Mouse (Mus musculus) T-helper 2 cell (primary cell): ENCODE measurements around the gene Adcy7.

ENCODE experiments used
- in situ Hi-C: fragments of 300-600 bp; cut with MboI, MseI; formaldehyde crosslinking; loops from one replicate; pipeline ENCODE4 v1.15.1; 2025; ENCODE audit warnings: high pct_unique_total_duplicates

The Adcy7 gene

GRCm38 (mm10) chr8:88298733-88299103 is 26.5 kb downstream of the Adcy7 start:
- in situ Hi-C loops = loop anchor here (5.0 kb wide), 1 partner anchor 399 kb away; the partner anchor contains the start of gene Cyld

- in situ Hi-C loops = loop anchor here (5.0 kb wide), 1 partner anchor 397 kb away; the partner anchor contains the start of gene Cyld
Measured at GRCm38 (mm10) chr8:88299907-88300603, 27.9 kb downstream of the Adcy7 start.

- in situ Hi-C loops = no loop called here
Measured at GRCm38 (mm10) chr8:88301589-88302437, 29.6 kb downstream of the Adcy7 start.

GRCm38 (mm10) chr8:88305814-88306213 is 33.6 kb downstream of the Adcy7 start:
- in situ Hi-C loops = no loop called here

- in situ Hi-C loops = no loop called here
Measured at GRCm38 (mm10) chr8:88306511-88306910, 34.3 kb downstream of the Adcy7 start.

- in situ Hi-C loops = no loop called here
Measured at GRCm38 (mm10) chr8:88307736-88308135, 35.5 kb downstream of the Adcy7 start.

GRCm38 (mm10) chr8:88309274-88309873 is 37.2 kb downstream of the Adcy7 start:
- in situ Hi-C loops = no loop called here

GRCm38 (mm10) chr8:88309881-88310280 is 37.7 kb downstream of the Adcy7 start:
- in situ Hi-C loops = no loop called here

GRCm38 (mm10) chr8:88310286-88310685 is 38.1 kb downstream of the Adcy7 start:
- in situ Hi-C loops = no loop called here

- in situ Hi-C loops = no loop called here
Measured at GRCm38 (mm10) chr8:88312966-88313365, 40.8 kb downstream of the Adcy7 start.

GRCm38 (mm10) chr8:88313991-88314390 is 41.8 kb downstream of the Adcy7 start:
- in situ Hi-C loops = no loop called here

GRCm38 (mm10) chr8:88315302-88315701 is 43.1 kb downstream of the Adcy7 start:
- in situ Hi-C loops = no loop called here

GRCm38 (mm10) chr8:88316139-88316931 is 44.1 kb downstream of the Adcy7 start:
- in situ Hi-C loops = no loop called here

- in situ Hi-C loops = no loop called here
Measured at GRCm38 (mm10) chr8:88317341-88317740, 45.1 kb downstream of the Adcy7 start.

GRCm38 (mm10) chr8:88318151-88318550 is 45.9 kb downstream of the Adcy7 start:
- in situ Hi-C loops = no loop called here

GRCm38 (mm10) chr8:88320134-88320533 is 47.9 kb downstream of the Adcy7 start:
- in situ Hi-C loops = no loop called here

GRCm38 (mm10) chr8:88321387-88321786 is 49.2 kb downstream of the Adcy7 start:
- in situ Hi-C loops = no loop called here

- in situ Hi-C loops = no loop called here
Measured at GRCm38 (mm10) chr8:88323523-88323922, 51.3 kb downstream of the Adcy7 start.

- in situ Hi-C loops = no loop called here
Measured at GRCm38 (mm10) chr8:88324760-88325159, 52.6 kb downstream of the Adcy7 start.

- in situ Hi-C loops = no loop called here
Measured at GRCm38 (mm10) chr8:88325251-88325650, 53.0 kb downstream of the Adcy7 start.

- in situ Hi-C loops = no loop called here
Measured at GRCm38 (mm10) chr8:88325795-88326194, 53.6 kb downstream of the Adcy7 start.

GRCm38 (mm10) chr8:88326328-88326727 is 54.1 kb downstream of the Adcy7 start:
- in situ Hi-C loops = no loop called here
